16 mouse cellular contexts compared by ENCODE assay signal in genomic region chr11:103221437-103221836, GRCm38 (mm10). TPM values are rescaled to one million over a fixed set of nuclear protein-coding genes. Genes with fewer than 3 reads are reported as not detected.
"Had no signal": no experiment of that assay in that cellular context is flagged by ENCODE, and none has a peak within 500 bp of the region (broad histone marks: within the 10 kb centered on the region; RNA-seq: fewer than 3 reads in every experiment).

No protein-coding gene starts in this region.

- H3K9me3 ChIP-seq: limb, embryonic 12.5 days; liver, embryonic 13.5 days; lung, embryonic 15.5 days; neural tube, embryonic 15.5 days had no signal

- ATAC-seq: liver, postnatal 0 days had no signal

- H3K4me3 ChIP-seq: limb, embryonic 12.5 days; liver, embryonic 13.5 days; lung, embryonic 15.5 days; myocyte; neural tube, embryonic 15.5 days had no signal

- H3K27me3 ChIP-seq: neural tube, embryonic 15.5 days had no signal

- H3K27ac ChIP-seq: limb, embryonic 12.5 days; liver, embryonic 13.5 days; lung, embryonic 15.5 days; neural tube, embryonic 15.5 days had no signal

- H3K4me2 ChIP-seq: limb, embryonic 12.5 days; liver, embryonic 13.5 days; lung, embryonic 15.5 days; neural tube, embryonic 15.5 days had no signal

- H3K9ac ChIP-seq: limb, embryonic 12.5 days; liver, embryonic 13.5 days; liver, postnatal 0 days; lung, embryonic 15.5 days; neural tube, embryonic 15.5 days had no signal

- DNase-seq: layer of hippocampus, adult 9-11 months; layer of hippocampus, postnatal 36 days; liver; liver, embryonic 13.5 days; liver, postnatal 0 days; midbrain, embryonic 14.5 days; right cerebral cortex, adult 18-20 months; right cerebral cortex, postnatal 25 days; thymus, postnatal 36 days had no signal

RNA-seq across cellular contexts. Expression of gene Spata32, which starts 3.2 kb away (rescaled TPM):
- total RNA-seq: megakaryocyte-erythroid progenitor cell, adult 5-6 weeks had no signal
- polyA plus RNA-seq: limb, embryonic 12.5 days; liver, embryonic 13.5 days; liver, postnatal 0 days; lung, embryonic 15.5 days; neural tube, embryonic 11.5 days; thymus, postnatal 0 days had no signal

RNA-seq across cellular contexts. Expression of gene 1700023F06Rik, which starts 13.1 kb away (rescaled TPM):
- total RNA-seq: megakaryocyte-erythroid progenitor cell, adult 5-6 weeks had no signal
- polyA plus RNA-seq: liver, embryonic 13.5 days; myocyte; neural tube, embryonic 11.5 days had no signal
